Mouse (Mus musculus): ENCODE results near the gene Fam193a. TPM values are rescaled to one million over a fixed set of nuclear protein-coding genes. Genes with fewer than 3 reads are reported as not detected.

Gene Fam193a
- polyA plus RNA-seq, 1 experiment: 37.6 TPM

DNA sequence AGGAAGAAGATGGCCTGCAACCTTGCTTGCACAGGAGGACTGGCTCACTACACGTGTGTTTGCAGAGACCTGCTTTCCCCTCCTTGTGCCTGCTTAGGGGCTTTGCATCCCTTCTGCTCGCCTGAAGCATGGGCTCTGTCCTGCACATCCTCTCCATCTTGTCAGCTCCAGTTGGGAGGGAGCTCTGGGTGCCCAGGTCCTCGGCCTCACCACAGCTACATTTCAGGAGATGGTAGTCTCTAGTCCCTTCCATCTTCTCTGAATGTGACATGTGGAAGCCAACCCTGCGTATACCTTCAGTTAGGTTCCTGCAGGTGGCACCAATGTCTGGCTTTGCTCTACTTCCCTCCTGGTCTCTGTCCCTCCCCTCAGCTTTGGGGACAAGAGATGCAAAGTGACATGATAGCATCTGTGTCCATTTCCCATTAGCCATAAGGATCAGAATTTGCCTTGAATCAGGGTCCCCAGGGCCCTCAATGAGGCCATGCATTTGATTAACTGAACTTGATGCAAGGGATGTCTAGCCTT is 154.3 kb downstream of the Fam193a start:
- WGBS: 51% methylated on average over 4 of the region's 4 CpGs
- DNase-seq (ENCODE audit: low read depth in 1 of 2, low spot score in 2 of 2): peak in 1 of 2 experiments; percentile 65
- H3K4me3 ChIP-seq (ENCODE audit: extremely low read depth, insufficient read depth, insufficient read length): no peak overlapping the region
- 0 out of 2 replicates have a peak, but pooled peaks cover 1% of the 10 kb centered on the region for H3K36me3 ChIP-seq (ENCODE audit: control insufficient read depth, insufficient read depth, low read length)
- TF ChIP-seq POLR2A (IDR thresholded peaks at IDR 0.05; ENCODE audit: low read depth, low read length) (no peak), CTCF (IDR thresholded peaks at IDR 0.05; ENCODE audit: extremely low read depth, insufficient read depth, insufficient read length, insufficient replicate concordance) (peak; percentile 53; the same call in 1 of the 2 replicates)
- no peaks in the 10 kb centered on the region for H3K27me3 ChIP-seq (ENCODE audit: control insufficient read depth, insufficient read depth, low read length)
- peak overlapping the region; percentile 70 for H3K27ac ChIP-seq (ENCODE audit: insufficient read depth, low read length)
- peaks cover 51% of the 10 kb centered on the region for H3K4me1 ChIP-seq (ENCODE audit: control insufficient read depth, insufficient read depth, insufficient read length)

- no peak for TF ChIP-seq CTCF (IDR thresholded peaks at IDR 0.05; ENCODE audit: extremely low read depth, insufficient read depth, insufficient read length, insufficient replicate concordance)
- TF ChIP-seq POLR2A (IDR thresholded peaks at IDR 0.05; ENCODE audit: low read depth, low read length): no peak
- no peak overlapping the region for H3K4me3 ChIP-seq (ENCODE audit: extremely low read depth, insufficient read depth, insufficient read length)
- no peaks in the 10 kb centered on the region for H3K27me3 ChIP-seq (ENCODE audit: control insufficient read depth, insufficient read depth, low read length)
- H3K4me1 ChIP-seq (ENCODE audit: control insufficient read depth, insufficient read depth, insufficient read length): peaks cover 52% of the 10 kb centered on the region
- 0 out of 2 replicates have a peak, but pooled peaks cover 1% of the 10 kb centered on the region for H3K36me3 ChIP-seq (ENCODE audit: control insufficient read depth, insufficient read depth, low read length)
- peak overlapping the region; percentile 70 for H3K27ac ChIP-seq (ENCODE audit: insufficient read depth, low read length)
- DNase-seq (ENCODE audit: low read depth in 1 of 2, low spot score in 2 of 2): no peak
Measured at GRCm38 (mm10) chr5:34524511-34524910, 154.8 kb downstream of the Fam193a start.

DNA sequence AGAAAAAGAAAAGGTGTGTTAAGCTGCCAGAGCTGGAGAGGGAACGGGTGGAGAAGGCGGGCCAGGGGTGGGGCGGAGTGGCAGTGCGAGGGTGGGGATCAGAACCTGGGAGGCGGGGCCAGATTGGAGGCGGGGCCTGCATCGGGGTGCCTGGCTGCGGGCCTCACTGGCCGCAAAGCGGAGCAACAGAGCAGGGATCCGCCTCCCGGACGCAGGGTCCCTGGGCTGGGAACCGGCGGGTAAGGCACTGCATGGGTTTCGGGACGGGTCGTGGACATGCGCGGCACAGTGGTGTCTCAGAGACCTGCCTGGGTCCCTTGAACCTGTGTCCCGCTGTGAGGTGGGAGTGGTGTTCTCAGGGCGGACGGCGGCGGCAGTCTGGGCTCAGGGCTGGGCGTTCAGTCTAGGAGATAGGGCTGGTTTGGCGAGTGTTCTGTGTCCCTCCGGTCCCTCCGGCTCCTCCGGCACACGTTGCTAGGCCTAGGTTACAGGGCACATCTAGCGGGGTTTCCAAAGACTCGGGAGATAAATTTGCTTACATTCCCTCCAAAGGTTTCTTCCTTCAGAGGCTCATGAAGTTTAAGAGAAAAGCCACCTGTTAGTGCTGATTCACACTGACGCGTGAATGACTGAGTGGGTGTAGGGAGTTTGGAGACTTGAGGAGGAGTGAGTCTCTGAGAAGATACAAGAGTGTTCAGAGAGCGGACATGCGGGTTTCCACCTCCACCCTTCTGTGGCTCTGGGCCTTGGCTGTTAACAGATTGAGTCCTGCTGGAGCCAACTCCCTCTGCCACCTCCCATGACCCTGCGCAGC is 156.1 kb downstream of the Fam193a start, which contains the start of gene Sh3bp2:
TSS of gene Sh3bp2 (plus strand) at position 176 of the 814 bp plus-strand sequence.
- WGBS: 3% methylated on average over 38 of the region's 38 CpGs
- Histone ChIP-seq H3K27me3 (ENCODE audit: control insufficient read depth, insufficient read depth, low read length) (no peaks in the 10 kb centered on the region), H3K27ac (ENCODE audit: insufficient read depth, low read length) (peak within 1 kb of the TSS; percentile 87), H3K36me3 (ENCODE audit: control insufficient read depth, insufficient read depth, low read length) (0 out of 2 replicates have a peak, but pooled peaks cover 3% of the 10 kb centered on the region), H3K4me1 (ENCODE audit: control insufficient read depth, insufficient read depth, insufficient read length) (peaks cover 54% of the 10 kb centered on the region), H3K4me3 (ENCODE audit: extremely low read depth, insufficient read depth, insufficient read length) (peak within 1 kb of the TSS; percentile 70)
- peak; percentile 79 to 99 for DNase-seq (ENCODE audit: low read depth in 1 of 2, low spot score in 2 of 2)
- TF ChIP-seq CTCF (IDR thresholded peaks at IDR 0.05; ENCODE audit: extremely low read depth, insufficient read depth, insufficient read length, insufficient replicate concordance): no peak
- peak; percentile 90 for TF ChIP-seq POLR2A (IDR thresholded peaks at IDR 0.05; ENCODE audit: low read depth, low read length)

DNA sequence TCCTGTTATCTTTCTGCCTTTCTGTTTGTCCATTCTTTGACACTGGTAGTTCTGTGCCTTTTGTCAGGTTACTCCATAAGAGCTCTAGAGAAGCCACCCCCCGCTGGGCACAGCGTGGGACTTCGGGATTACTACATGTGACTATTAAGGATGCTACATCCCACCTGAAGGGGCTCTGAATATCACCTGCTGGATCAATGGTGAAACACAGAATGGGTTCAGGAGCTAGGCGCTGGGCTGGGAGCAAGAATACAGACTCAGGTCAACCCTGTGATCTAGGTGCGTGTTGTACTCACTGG is 156.7 kb downstream of the Fam193a start:
- peak overlapping the region; percentile 70 for H3K4me3 ChIP-seq (ENCODE audit: extremely low read depth, insufficient read depth, insufficient read length)
- peak overlapping the region; percentile 87 for H3K27ac ChIP-seq (ENCODE audit: insufficient read depth, low read length)
- H3K27me3 ChIP-seq (ENCODE audit: control insufficient read depth, insufficient read depth, low read length): no peaks in the 10 kb centered on the region
- H3K4me1 ChIP-seq (ENCODE audit: control insufficient read depth, insufficient read depth, insufficient read length): peaks cover 55% of the 10 kb centered on the region
- WGBS: 78% methylated on average over 5 of the region's 5 CpGs
- DNase-seq (ENCODE audit: low read depth in 1 of 2, low spot score in 2 of 2): no peak
- TF ChIP-seq CTCF (IDR thresholded peaks at IDR 0.05; ENCODE audit: extremely low read depth, insufficient read depth, insufficient read length, insufficient replicate concordance): no peak
- TF ChIP-seq POLR2A (IDR thresholded peaks at IDR 0.05; ENCODE audit: low read depth, low read length): no peak
- H3K36me3 ChIP-seq (ENCODE audit: control insufficient read depth, insufficient read depth, low read length): 0 out of 2 replicates have a peak, but pooled peaks cover 3% of the 10 kb centered on the region

DNA sequence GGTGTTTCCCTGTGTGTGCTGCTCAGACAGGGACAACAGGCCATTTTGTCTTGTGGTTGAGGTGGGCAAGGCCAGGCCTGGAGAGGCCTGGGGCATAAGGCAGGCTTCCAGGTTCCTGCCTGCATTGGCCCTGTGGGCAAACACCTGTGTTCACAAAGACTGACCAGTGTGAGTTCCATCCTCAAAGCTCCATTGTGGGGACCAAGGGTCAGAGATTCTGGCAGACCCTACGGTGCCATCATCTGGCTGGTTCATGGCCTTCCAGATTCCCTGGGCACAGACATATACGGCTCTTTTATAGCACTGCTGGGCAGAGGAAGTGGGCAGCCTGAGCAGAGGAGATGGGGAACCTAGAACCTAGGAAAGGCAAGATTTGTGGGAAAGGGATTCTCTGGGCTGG is 157.6 kb downstream of the Fam193a start:
- no peak for TF ChIP-seq CTCF (IDR thresholded peaks at IDR 0.05; ENCODE audit: extremely low read depth, insufficient read depth, insufficient read length, insufficient replicate concordance)
- TF ChIP-seq POLR2A (IDR thresholded peaks at IDR 0.05; ENCODE audit: low read depth, low read length): no peak
- H3K4me1 ChIP-seq (ENCODE audit: control insufficient read depth, insufficient read depth, insufficient read length): peaks cover 54% of the 10 kb centered on the region
- no peak for DNase-seq (ENCODE audit: low read depth in 1 of 2, low spot score in 2 of 2)
- peak overlapping the region; percentile 14; the same call in 1 of the 2 replicates for H3K4me3 ChIP-seq (ENCODE audit: extremely low read depth, insufficient read depth, insufficient read length)
- no peak overlapping the region for H3K27ac ChIP-seq (ENCODE audit: insufficient read depth, low read length)
- H3K36me3 ChIP-seq (ENCODE audit: control insufficient read depth, insufficient read depth, low read length): 0 out of 2 replicates have a peak, but pooled peaks cover 3% of the 10 kb centered on the region
- no peaks in the 10 kb centered on the region for H3K27me3 ChIP-seq (ENCODE audit: control insufficient read depth, insufficient read depth, low read length)
- WGBS: 86% methylated on average over 2 of the region's 2 CpGs

- no peak for TF ChIP-seq CTCF (IDR thresholded peaks at IDR 0.05; ENCODE audit: extremely low read depth, insufficient read depth, insufficient read length, insufficient replicate concordance)
- Histone ChIP-seq H3K36me3 (ENCODE audit: control insufficient read depth, insufficient read depth, low read length) (peaks cover 3% of the 10 kb centered on the region; the same call in 1 of the 2 replicates), H3K4me1 (ENCODE audit: control insufficient read depth, insufficient read depth, insufficient read length) (peaks cover 58% of the 10 kb centered on the region), H3K27ac (ENCODE audit: insufficient read depth, low read length) (peak overlapping the region; percentile 13; the same call in 1 of the 2 replicates), H3K27me3 (ENCODE audit: control insufficient read depth, insufficient read depth, low read length) (no peaks in the 10 kb centered on the region), H3K4me3 (ENCODE audit: extremely low read depth, insufficient read depth, insufficient read length) (no peak overlapping the region)
- DNase-seq (ENCODE audit: low read depth in 1 of 2, low spot score in 2 of 2): no peak
- WGBS: 81% methylated on average over 5 of the region's 5 CpGs
Measured at GRCm38 (mm10) chr5:34528724-34529123, 159.0 kb downstream of the Fam193a start.

All from spleen, adult 2 months (tissue).